Mouse (Mus musculus) liver, postnatal 0 days (tissue): Measurements from ENCODE around the gene D6Wsu163e. TPM values are rescaled to one million over a fixed set of nuclear protein-coding genes. Genes with fewer than 3 reads are reported as not detected.

ENCODE experiments used
- ATAC-seq: fragments of 200-750 bp; cut with Nextera tagmentation; 2 replicates; pipeline ENCODE4 v1.8.0; 2017; ENCODE audit warnings: mild to moderate bottlenecking, moderate library complexity
- DNase-seq: peaks from one replicate; pipeline ENCODE4 v3.0.0-alpha.2; 2016
- H3K27ac ChIP-seq: fragments of 300-500 bp; sonication (generic); 2 replicates; pipeline ENCODE4 v1.5.1; 2014; ENCODE audit warnings: antibody characterized with exemption, moderate library complexity, mild to moderate bottlenecking, low read depth
- H3K27me3 ChIP-seq: fragments of 300-500 bp; sonication (generic); 2 replicates; pipeline ENCODE4 v1.6.1; 2014; ENCODE audit warnings: low read length, control low read depth, mixed read lengths; ENCODE audit not compliant: insufficient read depth
- H3K36me3 ChIP-seq: fragments of 300-500 bp; sonication (generic); replicated peaks from 2 replicates; pipeline ENCODE4 v1.6.1; 2014; ENCODE audit warnings: mild to moderate bottlenecking, control low read depth, low read length, moderate library complexity, mixed read lengths; ENCODE audit not compliant: insufficient read depth
- H3K4me1 ChIP-seq: fragments of 300-500 bp; sonication (generic); 2 replicates; pipeline ENCODE4 v1.6.1; 2014; ENCODE audit warnings: antibody characterized with exemption, mild to moderate bottlenecking, control low read depth; ENCODE audit not compliant: insufficient read depth
- H3K4me2 ChIP-seq: fragments of 300-500 bp; sonication (generic); 2 replicates; pipeline ENCODE4 v1.6.1; 2014; ENCODE audit warnings: low read depth, mild to moderate bottlenecking, low read length, moderate library complexity, mixed read lengths
- H3K4me3 ChIP-seq: fragments of 300-500 bp; sonication (generic); 2 replicates; pipeline ENCODE4 v1.5.1; 2014; ENCODE audit warnings: low read depth, low read length
- H3K9ac ChIP-seq: fragments of 300-500 bp; sonication (generic); replicated peaks from 2 replicates; pipeline ENCODE4 v1.6.1; 2014; ENCODE audit warnings: mild to moderate bottlenecking, moderate library complexity
- H3K9me3 ChIP-seq: fragments of 300-500 bp; sonication (generic); 2 replicates; pipeline ENCODE4 v1.6.1; 2016; ENCODE audit warnings: mild to moderate bottlenecking, control low read depth, low read length, mixed read lengths
- CTCF ChIP-seq: sonication (generic); IDR thresholded peaks from 2 replicates; pipeline ENCODE4 v1.5.1; 2016; ENCODE audit warnings: antibody characterized with exemption, low read depth
- EP300 ChIP-seq: IDR thresholded peaks from 2 replicates; pipeline ENCODE4 v1.6.1; 2016; ENCODE audit warnings: antibody characterized with exemption, low read depth, mild to moderate bottlenecking
- WGBS: fragments of 180-500 bp; shearing (Covaris S2); extraction: QIAGEN DNeasy Blood & Tissue Kit; methylation state at CpG from one replicate; pipeline ENCODE4 v1.1.7; 2014; ENCODE audit not compliant: insufficient replicate concordance; 5-methylcytosine and 5-hydroxymethylcytosine counted together
- polyA plus RNA-seq: library from polyadenylated mRNA; unstranded; fragments of >200 nt; fragmentation: Nextera tagmentation; extraction: Ambion mirVana; gene quantifications from 2 replicates; pipeline ENCODE4 v1.2.1, GENCODE M21; 2015

Gene D6Wsu163e
- polyA plus RNA-seq, 1 experiment from 2014 or later = 10.2 TPM

GRCm38 (mm10) chr6:126995494-126995893 is 55.7 kb downstream of the D6Wsu163e start:
- TF ChIP-seq EP300 (no peak), CTCF (no peak)
- ATAC-seq (no peak), DNase-seq (no peak)
- no peak overlapping the region for H3K4me2 ChIP-seq
- no peak overlapping the region for H3K27ac ChIP-seq
- H3K4me1 ChIP-seq = no peaks in the 10 kb centered on the region
- no peaks in the 10 kb centered on the region for H3K36me3 ChIP-seq
- no peaks in the 10 kb centered on the region for H3K27me3 ChIP-seq
- 47% methylated on average over 3 of the region's 3 CpGs for WGBS
- no peak overlapping the region for H3K9ac ChIP-seq
- H3K9me3 ChIP-seq = no peaks in the 10 kb centered on the region
- no peak overlapping the region for H3K4me3 ChIP-seq

GRCm38 (mm10) chr6:126996399-126996798 is 56.6 kb downstream of the D6Wsu163e start:
- H3K4me2 ChIP-seq = no peak overlapping the region
- H3K27ac ChIP-seq = no peak overlapping the region
- DNase-seq (peak; percentile 20), ATAC-seq (no peak)
- H3K9ac ChIP-seq = no peak overlapping the region
- H3K27me3 ChIP-seq = no peaks in the 10 kb centered on the region
- H3K4me1 ChIP-seq = no peaks in the 10 kb centered on the region
- no peak for TF ChIP-seq CTCF
- TF ChIP-seq EP300 = no peak
- WGBS = 28% methylated on average over 5 of the region's 5 CpGs
- H3K36me3 ChIP-seq = no peaks in the 10 kb centered on the region
- no peak overlapping the region for H3K4me3 ChIP-seq
- no peaks in the 10 kb centered on the region for H3K9me3 ChIP-seq

- ATAC-seq = no peak
- H3K9me3 ChIP-seq = no peaks in the 10 kb centered on the region
- no peaks in the 10 kb centered on the region for H3K36me3 ChIP-seq
- H3K27ac ChIP-seq = no peak overlapping the region
- H3K9ac ChIP-seq = no peak overlapping the region
- H3K4me2 ChIP-seq = no peak overlapping the region
- H3K27me3 ChIP-seq = no peaks in the 10 kb centered on the region
- no peak for DNase-seq
- 83% methylated on average over 3 of the region's 3 CpGs for WGBS
- TF ChIP-seq EP300 (no peak), CTCF (no peak)
- H3K4me1 ChIP-seq = no peaks in the 10 kb centered on the region
- H3K4me3 ChIP-seq = no peak overlapping the region
Observed at GRCm38 (mm10) chr6:127005646-127006045, 65.9 kb downstream of the D6Wsu163e start.

DNA sequence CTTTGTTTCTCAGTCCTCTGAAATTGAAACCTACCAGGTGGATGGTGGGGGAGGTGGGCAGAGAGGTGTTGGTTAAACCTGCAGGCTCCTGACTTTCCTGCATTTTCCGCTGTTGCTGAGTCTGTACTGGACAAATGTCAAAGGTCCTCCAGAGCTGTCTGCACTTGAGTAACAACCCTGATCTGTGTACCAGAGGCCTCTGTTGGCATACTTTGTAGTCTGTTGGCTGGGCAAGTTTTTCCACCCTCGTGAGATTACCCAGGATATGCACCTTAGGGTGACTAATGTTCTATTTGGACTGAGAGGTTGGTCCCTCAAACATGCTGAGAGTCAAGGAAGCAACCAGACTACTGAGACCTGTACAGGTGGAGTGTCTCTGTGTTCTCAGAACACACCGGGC is 66.8 kb downstream of the D6Wsu163e start:
- DNase-seq (no peak), ATAC-seq (no peak)
- TF ChIP-seq EP300 (no peak), CTCF (no peak)
- Histone ChIP-seq H3K27ac (no peak overlapping the region), H3K4me1 (no peaks in the 10 kb centered on the region), H3K4me3 (no peak overlapping the region), H3K9ac (no peak overlapping the region), H3K9me3 (no peaks in the 10 kb centered on the region), H3K36me3 (no peaks in the 10 kb centered on the region), H3K27me3 (no peaks in the 10 kb centered on the region), H3K4me2 (no peak overlapping the region)
- 81% methylated on average over 3 of the region's 3 CpGs for WGBS

DNA sequence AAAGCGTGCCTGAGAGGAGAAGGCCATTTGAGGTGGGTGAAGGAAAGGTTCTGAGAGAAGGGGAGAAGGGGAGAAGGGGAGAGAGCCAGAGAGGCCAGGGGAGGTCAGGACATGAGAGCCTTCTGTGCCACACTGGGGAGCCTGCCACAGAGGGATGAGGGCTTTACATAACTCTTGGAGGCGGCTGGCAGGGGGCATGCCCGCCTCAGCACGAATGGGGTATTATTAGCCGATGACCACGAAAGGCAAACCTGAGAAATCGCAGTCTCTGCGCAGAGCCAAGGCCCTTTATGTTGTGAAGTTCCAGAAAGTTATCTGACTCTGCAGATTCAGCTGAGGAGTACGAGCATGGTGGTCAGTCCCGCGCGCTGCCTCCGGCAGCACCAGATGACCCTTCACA is 70.3 kb downstream of the D6Wsu163e start:
- Histone ChIP-seq H3K4me3 (no peak overlapping the region), H3K27me3 (no peaks in the 10 kb centered on the region), H3K9ac (no peak overlapping the region), H3K36me3 (no peaks in the 10 kb centered on the region), H3K4me2 (no peak overlapping the region), H3K27ac (no peak overlapping the region), H3K4me1 (no peaks in the 10 kb centered on the region), H3K9me3 (no peaks in the 10 kb centered on the region)
- 86% methylated on average over 13 of the region's 13 CpGs for WGBS
- ATAC-seq = no peak
- DNase-seq = no peak
- TF ChIP-seq CTCF (no peak), EP300 (no peak)

- TF ChIP-seq EP300 (no peak), CTCF (no peak)
- Histone ChIP-seq H3K36me3 (no peaks in the 10 kb centered on the region), H3K9me3 (no peaks in the 10 kb centered on the region), H3K27ac (no peak overlapping the region), H3K4me1 (no peaks in the 10 kb centered on the region), H3K4me2 (no peak overlapping the region), H3K9ac (no peak overlapping the region), H3K27me3 (no peaks in the 10 kb centered on the region), H3K4me3 (no peak overlapping the region)
- DNase-seq (no peak), ATAC-seq (no peak)
- 69% methylated on average over 13 of the region's 13 CpGs for WGBS
Observed at GRCm38 (mm10) chr6:127011947-127012535, 72.3 kb downstream of the D6Wsu163e start.
